Mouse (Mus musculus) lung, postnatal 0 days (tissue): ENCODE results near the gene Mpped2.

ENCODE experiments used
- CTCF ChIP-seq: IDR thresholded peaks from 2 replicates; pipeline ENCODE4 v1.5.1; 2016; ENCODE audit warnings: antibody characterized with exemption, mild to moderate bottlenecking
- EP300 ChIP-seq: IDR thresholded peaks from 2 replicates; pipeline ENCODE4 v1.6.1; 2016; ENCODE audit warnings: antibody characterized with exemption, mild to moderate bottlenecking, control low read depth

DNA sequence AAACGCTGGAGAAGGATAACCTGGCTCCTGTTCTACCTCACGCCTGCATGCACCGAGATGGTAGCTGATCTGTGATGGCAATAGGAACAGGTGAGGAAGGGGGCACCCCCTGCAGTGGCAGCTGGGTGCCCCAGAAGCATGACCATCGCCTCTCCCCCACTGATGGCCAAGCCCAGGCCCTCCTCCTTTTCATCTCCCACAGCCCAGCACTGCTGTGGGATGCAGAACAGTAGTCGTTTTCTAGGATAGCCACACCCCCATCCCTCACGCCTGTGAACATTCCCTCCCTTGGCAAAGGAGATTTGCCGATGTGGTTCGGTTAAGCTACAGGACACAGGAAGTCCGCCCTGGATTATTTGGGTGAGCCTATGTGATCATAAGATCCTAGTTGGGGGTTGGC is 151.1 kb downstream of the Mpped2 start:
- TF ChIP-seq CTCF (no peak), EP300 (no peak)
